Mouse (Mus musculus): ENCODE data around the gene Ttc24. TPM values are rescaled to one million over a fixed set of nuclear protein-coding genes. Genes with fewer than 3 reads are reported as not detected.

The Ttc24 gene
- polyA plus RNA-seq (2015; fragmentation: Nextera tagmentation; extraction: Ambion mirVana) = not detected in 2 replicates

GRCm38 (mm10) chr3:88078204-88078603 lies at the start of gene Ttc24:
Ttc24 (minus strand) TSS chr3:88078304.

DNA sequence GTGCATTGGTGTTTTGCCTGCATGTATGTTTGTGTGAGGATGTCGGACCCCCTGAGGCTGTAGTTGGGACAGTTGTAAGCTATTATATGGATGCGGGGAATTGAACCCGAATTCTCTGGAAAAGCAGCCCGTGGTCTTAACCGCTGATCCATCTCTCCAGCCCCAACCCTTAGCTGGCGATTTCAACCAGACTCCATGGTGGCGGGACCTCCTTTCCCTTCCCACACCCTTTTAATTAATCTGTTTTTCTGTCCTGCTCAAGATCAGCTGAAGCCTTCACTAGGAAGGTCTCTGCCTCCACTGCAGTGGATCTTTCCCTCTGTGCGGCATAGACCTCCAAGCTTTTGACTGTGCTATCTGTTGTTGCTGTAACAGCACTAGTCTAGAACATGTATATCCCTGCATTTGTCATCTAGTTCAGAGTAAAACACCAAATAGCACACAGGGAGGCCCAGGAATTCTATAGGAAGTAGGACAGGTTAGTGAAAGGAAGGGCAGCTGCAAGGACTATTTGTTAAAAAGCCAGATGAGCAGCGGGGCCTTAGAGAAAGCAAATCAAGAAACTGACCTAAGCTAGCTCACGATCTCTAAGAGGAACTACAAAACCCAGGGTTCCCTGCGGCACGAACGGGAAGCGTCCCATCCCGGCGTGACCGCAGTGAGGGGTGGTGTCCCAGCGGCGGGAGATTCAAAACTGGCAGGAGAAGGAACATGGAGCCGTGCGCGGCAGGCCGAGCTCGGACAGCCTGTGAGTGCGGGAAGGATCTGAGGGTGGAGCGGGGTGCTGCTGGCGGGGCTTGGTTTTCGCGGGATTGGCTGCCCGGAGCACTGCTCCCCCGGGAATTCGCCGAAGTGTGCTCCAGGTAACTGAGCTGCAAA lies 3.5 kb upstream of the Ttc24 start, which contains the start of gene Iqgap3:
TSS of gene Iqgap3 (plus strand) at position 627 of the 879 bp plus-strand sequence.

GRCm38 (mm10) chr3:88057902-88058696 lies 20.0 kb downstream of the Ttc24 start, which contains the start of gene Naxe:
Naxe (minus strand) TSS chr3:88058495.

DNA sequence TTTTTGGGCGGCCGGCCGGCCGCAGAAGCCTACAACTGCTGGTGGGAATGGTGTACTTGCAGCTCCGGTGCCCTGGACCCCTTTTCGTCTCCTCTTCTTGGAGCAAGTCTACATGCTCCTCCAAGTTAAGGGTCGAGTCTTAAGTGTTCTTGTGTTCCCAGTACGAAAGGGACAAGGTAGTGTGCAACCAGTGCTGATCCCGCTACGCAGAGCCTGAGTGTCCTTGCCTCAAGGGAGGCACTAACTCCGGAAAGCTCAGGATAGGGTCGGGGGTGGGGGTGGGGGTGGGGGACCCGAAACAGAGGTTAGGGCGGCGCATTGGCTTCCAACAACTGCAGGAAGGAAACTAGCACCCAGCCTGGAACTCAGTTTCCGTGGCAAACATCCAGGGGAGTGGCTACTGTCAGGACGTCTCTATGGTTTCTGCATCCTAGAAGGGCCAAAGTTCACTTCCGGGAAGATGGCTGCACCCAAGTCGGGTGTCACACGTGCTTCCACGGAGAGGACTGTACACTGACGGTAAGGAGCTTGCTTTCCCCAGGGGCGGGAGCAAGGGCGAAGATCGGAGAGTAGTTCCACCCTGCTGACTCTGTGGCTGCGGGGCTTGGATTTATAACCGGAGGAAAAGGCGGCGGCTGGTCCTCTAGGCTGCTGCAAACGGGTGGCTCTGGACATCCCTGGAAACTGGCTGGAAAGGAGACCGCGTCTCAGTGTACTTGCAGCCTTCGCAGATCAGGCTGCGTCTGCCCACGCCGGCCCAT lies 35.3 kb downstream of the Ttc24 start, which contains the start of gene Gpatch4:
TSS of gene Gpatch4 (plus strand) at position 448 of the 761 bp plus-strand sequence.

DNA sequence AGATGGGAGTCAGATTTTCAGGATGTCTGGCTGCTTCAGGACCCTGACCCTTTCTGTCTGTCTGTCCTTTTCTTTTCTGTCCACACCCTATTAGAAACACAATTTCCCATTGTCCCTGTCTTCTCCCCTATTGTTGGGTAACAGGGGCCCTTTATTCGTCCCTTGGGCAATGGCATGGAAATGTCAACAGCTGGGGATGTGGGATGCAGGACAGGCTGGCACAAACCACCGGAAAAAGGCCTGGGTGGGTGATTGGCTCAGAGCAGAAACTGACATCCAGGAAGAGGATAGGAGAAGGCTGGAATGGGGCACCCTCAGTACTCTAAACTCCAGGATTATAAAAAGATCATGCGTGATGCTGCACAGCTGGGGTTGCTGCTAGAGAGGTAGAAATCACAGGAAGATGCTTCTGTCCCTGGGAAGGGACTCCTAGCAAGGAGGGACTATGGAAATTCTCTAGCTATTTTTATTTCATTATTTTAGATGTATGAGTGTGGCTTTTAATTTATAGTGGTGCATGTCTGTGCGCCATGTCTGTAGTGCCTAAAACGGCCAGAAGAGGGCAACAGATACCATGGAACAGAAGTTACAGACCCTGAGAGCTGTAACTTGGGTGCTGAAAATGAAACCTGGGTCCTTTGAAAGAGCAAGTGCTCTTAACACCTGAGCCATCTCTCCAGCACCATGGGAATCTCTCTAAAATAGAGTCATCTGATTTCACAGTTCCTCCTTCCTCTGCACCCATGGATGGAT lies 50.5 kb downstream of the Ttc24 start, which contains the start of gene Hapln2:
TSS of gene Hapln2 (minus strand) at position 150 of the 753 bp plus-strand sequence.

Other genes starting within 250 kb of the Ttc24 start
- gene Sh2d2a, start 231.5 kb downstream of the Ttc24 start, polyA plus RNA-seq (2015; fragmentation: Nextera tagmentation; extraction: Ambion mirVana) = 0.79 and 1.2 TPM in 2 replicates
- 9.0 and 10.1 TPM in 2 replicates for gene Prcc, start 192.7 kb downstream of the Ttc24 start, polyA plus RNA-seq (2015; fragmentation: Nextera tagmentation; extraction: Ambion mirVana)
- gene Hdgf, start 172.0 kb downstream of the Ttc24 start, polyA plus RNA-seq (2015; fragmentation: Nextera tagmentation; extraction: Ambion mirVana) = 277 and 306 TPM in 2 replicates
- gene Mrpl24, start 158.8 kb downstream of the Ttc24 start, polyA plus RNA-seq (2015; fragmentation: Nextera tagmentation; extraction: Ambion mirVana) = 55.8 and 56.3 TPM in 2 replicates
- gene Isg20l2, start 148.0 kb downstream of the Ttc24 start, polyA plus RNA-seq (2015; fragmentation: Nextera tagmentation; extraction: Ambion mirVana) = 31.2 TPM in 2 replicates
- gene Rrnad1, start 147.6 kb downstream of the Ttc24 start, polyA plus RNA-seq (2015; fragmentation: Nextera tagmentation; extraction: Ambion mirVana) = 8.6 and 9.3 TPM in 2 replicates
- 0.13 and 0.23 TPM in 2 replicates for gene Crabp2, start 129.6 kb downstream of the Ttc24 start, polyA plus RNA-seq (2015; fragmentation: Nextera tagmentation; extraction: Ambion mirVana)
- gene Nes, start 107.2 kb downstream of the Ttc24 start, polyA plus RNA-seq (2015; fragmentation: Nextera tagmentation; extraction: Ambion mirVana) = 3.8 and 4.2 TPM in 2 replicates
- gene Bcan, start 78.1 kb downstream of the Ttc24 start, polyA plus RNA-seq (2015; fragmentation: Nextera tagmentation; extraction: Ambion mirVana) = 0.04 TPM in 1 of 2 replicates, not detected in the other
- gene Hapln2, start 50.7 kb downstream of the Ttc24 start, polyA plus RNA-seq (2015; fragmentation: Nextera tagmentation; extraction: Ambion mirVana) = not detected in 2 replicates
- 24.4 and 25.0 TPM in 2 replicates for gene Gpatch4, start 35.2 kb downstream of the Ttc24 start, polyA plus RNA-seq (2015; fragmentation: Nextera tagmentation; extraction: Ambion mirVana)
- gene Naxe, start 19.8 kb downstream of the Ttc24 start, polyA plus RNA-seq (2015; fragmentation: Nextera tagmentation; extraction: Ambion mirVana) = 54.5 and 63.5 TPM in 2 replicates
- gene Iqgap3, start 3.7 kb upstream of the Ttc24 start, polyA plus RNA-seq (2015; fragmentation: Nextera tagmentation; extraction: Ambion mirVana) = 8.6 and 9.2 TPM in 2 replicates
- 11.0 and 13.3 TPM in 2 replicates for gene Mef2d, start 64.1 kb upstream of the Ttc24 start, polyA plus RNA-seq (2015; fragmentation: Nextera tagmentation; extraction: Ambion mirVana)
- gene Rhbg, start 176.4 kb upstream of the Ttc24 start, polyA plus RNA-seq (2015; fragmentation: Nextera tagmentation; extraction: Ambion mirVana) = 0.12 TPM in 1 of 2 replicates, not detected in the other
- 0.11 TPM in 1 of 2 replicates, not detected in the other for gene Gm38392, start 208.9 kb upstream of the Ttc24 start, polyA plus RNA-seq (2015; fragmentation: Nextera tagmentation; extraction: Ambion mirVana)
- 6.8 and 8.8 TPM in 2 replicates for gene Tsacc, start 218.7 kb upstream of the Ttc24 start, polyA plus RNA-seq (2015; fragmentation: Nextera tagmentation; extraction: Ambion mirVana)
- gene Cct3, start 218.8 kb upstream of the Ttc24 start, polyA plus RNA-seq (2015; fragmentation: Nextera tagmentation; extraction: Ambion mirVana) = 250 and 259 TPM in 2 replicates
- gene Glmp, start 246.7 kb upstream of the Ttc24 start, polyA plus RNA-seq (2015; fragmentation: Nextera tagmentation; extraction: Ambion mirVana) = 110 and 123 TPM in 2 replicates